ENCODE assay signal across 7 mouse cellular contexts in the genomic region with DNA sequence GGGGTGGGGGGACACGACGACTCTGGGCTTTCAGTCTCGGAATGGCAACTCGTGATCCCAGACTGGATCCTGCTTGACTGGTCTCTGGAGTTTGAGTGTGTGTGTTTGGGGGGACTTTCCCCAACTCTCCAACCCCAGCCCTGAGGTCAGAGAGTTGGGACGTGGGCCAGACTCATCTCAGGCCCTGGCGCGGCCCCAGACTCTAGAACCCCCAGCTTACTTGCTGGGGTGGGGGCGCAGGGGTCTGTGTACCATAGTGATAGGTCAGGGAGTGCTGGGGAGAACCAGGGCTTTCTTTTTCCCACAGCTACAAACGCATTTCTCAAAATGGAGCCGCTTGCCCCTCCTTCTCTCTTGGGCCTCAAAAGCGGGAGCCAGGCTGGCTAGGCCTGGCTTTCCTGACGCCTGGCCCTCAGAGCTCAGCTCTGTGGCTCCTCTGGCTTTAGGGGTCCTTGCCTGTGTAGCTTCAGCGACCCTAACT. TPM values are rescaled to one million over a fixed set of nuclear protein-coding genes. Genes with fewer than 3 reads are reported as not detected.
DNase-seq lines count a peak whose midpoint lies in the region; ATAC-seq and TF ChIP-seq lines count a peak whose summit lies in the region.

No protein-coding gene starts in this region.

- H3K79me2 ChIP-seq in CH12.LX (replicated peaks; ENCODE audit: control insufficient read depth, extremely low read depth, insufficient read depth, poor library complexity, severe bottlenecking) (peaks cover 5% of the 10 kb centered on the region; the same call in 1 of the 2 replicates), macrophage (ENCODE audit: inconsistent target) (no peaks in the 10 kb centered on the region)

- no peak for ATAC-seq in forebrain, embryonic 16.5 days

- H3K27me3 ChIP-seq in CH12.LX (replicated peaks) = peaks cover 44% of the 10 kb centered on the region
- no peaks in the 10 kb centered on the region for H3K27me3 ChIP-seq in forebrain, embryonic 16.5 days (replicated peaks; ENCODE audit: control insufficient read depth, insufficient read depth, low read length)

- no peak for TF ChIP-seq POLR2A in CH12.LX (IDR thresholded peaks at IDR 0.05; ENCODE audit: low read depth, low read length)

- no peak for TF ChIP-seq RAD21 in CH12.LX (IDR thresholded peaks at IDR 0.05; ENCODE audit: low read depth, low read length)

- peak overlapping the region; percentile 44; the same call in 1 of the 2 replicates for H3K27ac ChIP-seq in CH12.LX (ENCODE audit: insufficient read depth, low read depth)
- peak overlapping the region; percentile 97 for H3K27ac ChIP-seq in forebrain, embryonic 16.5 days (ENCODE audit: low read length)
- H3K27ac ChIP-seq in macrophage = no peak overlapping the region

- no peak for DNase-seq in CH12.LX (ENCODE audit: extremely low read depth)
- peak; percentile 70 for DNase-seq in adipocyte (ENCODE audit: low spot score)
- DNase-seq in kidney, adult 9 months = peak; percentile 53
- no peak for DNase-seq in frontal cortex, postnatal 36 days (ENCODE audit: low spot score in 2 of 2)
- DNase-seq in ovary, adult 18-20 months (ENCODE audit: low spot score) = no peak

- WGBS in forebrain, embryonic 16.5 days = under 1% methylated on average over 11 of the region's 13 CpGs
- 31% methylated on average over 13 of the region's 13 CpGs for WGBS in macrophage (ENCODE audit: missing documents)

- dilution Hi-C loops in CH12.LX (cut with MboI; ENCODE audit: extremely low pct_ligation_motif_present, extremely low pct_unique_long_range_greater_than_20kb, low sequenced_read_pairs) = no loop called here

- H3K4me3 ChIP-seq in CH12.LX (replicated peaks in 1 of 3; ENCODE audit: low read depth in 2 of 3, low read length in 2 of 3, poor library complexity in 1 of 3) = peak overlapping the region in 2 of 3 experiments; percentile 49 to 72
- peak overlapping the region; percentile 74 for H3K4me3 ChIP-seq in forebrain, embryonic 16.5 days (replicated peaks; ENCODE audit: low read length)
- peak overlapping the region; percentile 10; the same call in 1 of the 2 replicates for H3K4me3 ChIP-seq in macrophage (ENCODE audit: inconsistent target)

- no peak for TF ChIP-seq EP300 in CH12.LX (IDR thresholded peaks at IDR 0.05; ENCODE audit: low read length)

- in situ Hi-C loops in CH12.LX (cut with MboI; ENCODE audit: low pct_ligation_motif_present, low pct_unique_long_range_greater_than_20kb, low sequenced_read_pairs) = no loop called here

- H3K9ac ChIP-seq in CH12.LX (ENCODE audit: insufficient read depth, low read depth) = peak overlapping the region; percentile 87
- peak overlapping the region; percentile 83 for H3K9ac ChIP-seq in forebrain, embryonic 16.5 days (replicated peaks; ENCODE audit: low read depth, low read length)

- no peaks in the 10 kb centered on the region for H3K36me3 ChIP-seq in CH12.LX (replicated peaks in 1 of 2; ENCODE audit: control insufficient read depth in 1 of 2, insufficient read depth in 1 of 2, low read length in 1 of 2)
- H3K36me3 ChIP-seq in forebrain, embryonic 16.5 days (ENCODE audit: control insufficient read depth, insufficient read depth) = 0 out of 2 replicates have a peak, but pooled peaks cover 2% of the 10 kb centered on the region
- H3K36me3 ChIP-seq in macrophage (ENCODE audit: inconsistent target) = no peaks in the 10 kb centered on the region

- peak overlapping the region; percentile 77 for H3K4me2 ChIP-seq in CH12.LX (ENCODE audit: insufficient read depth, low read depth, poor library complexity, severe bottlenecking)
- peak overlapping the region; percentile 89 for H3K4me2 ChIP-seq in forebrain, embryonic 16.5 days (ENCODE audit: low read length)

- peaks cover 23 to 39% of the 10 kb centered on the region in 2 experiments for H3K4me1 ChIP-seq in CH12.LX (ENCODE audit: control insufficient read depth in 1 of 2, insufficient read depth in 2 of 2)
- peaks cover 52% of the 10 kb centered on the region for H3K4me1 ChIP-seq in forebrain, embryonic 16.5 days (replicated peaks; ENCODE audit: control insufficient read depth, insufficient read depth, low read length)

- TF ChIP-seq CTCF in CH12.LX (conservative IDR thresholded peaks at IDR 0.05 in 1 of 2, IDR thresholded peaks at IDR 0.05 in 1 of 2; ENCODE audit: low read depth in 2 of 2, low read length in 2 of 2) = no peak

- H3K9me3 ChIP-seq in CH12.LX (replicated peaks; ENCODE audit: low read length) = no peaks in the 10 kb centered on the region
- H3K9me3 ChIP-seq in forebrain, embryonic 16.5 days (ENCODE audit: control insufficient read depth, low read length) = no peaks in the 10 kb centered on the region

TF ChIP-seq in CH12.LX, 34 proteins besides CTCF, POLR2A, EP300 and RAD21:
- no peak for TF ChIP-seq E2F4 (IDR thresholded peaks at IDR 0.05; ENCODE audit: insufficient replicate concordance, low read depth, low read length)
- TF ChIP-seq MAFK (IDR thresholded peaks at IDR 0.05; ENCODE audit: insufficient replicate concordance, low read length) = no peak
- TF ChIP-seq MAZ (IDR thresholded peaks at IDR 0.05; ENCODE audit: low read depth, low read length) = no peak
- TF ChIP-seq JUN (IDR thresholded peaks at IDR 0.05; ENCODE audit: insufficient read depth, low read depth, low read length) = no peak
- no peak for TF ChIP-seq USF2 (conservative IDR thresholded peaks at IDR 0.05; ENCODE audit: low read depth, low read length)
- no peak for TF ChIP-seq GABPA (IDR thresholded peaks at IDR 0.05; ENCODE audit: insufficient replicate concordance, low read depth, low read length)
- no peak for TF ChIP-seq UBTF (IDR thresholded peaks at IDR 0.05; ENCODE audit: low read depth, low read length)
- no peak for TF ChIP-seq IRF4 (IDR thresholded peaks at IDR 0.05; ENCODE audit: low read depth, low read length)
- TF ChIP-seq MAX (IDR thresholded peaks at IDR 0.05; ENCODE audit: low read length) = no peak
- no peak for TF ChIP-seq ZC3H11A (IDR thresholded peaks at IDR 0.05; ENCODE audit: low read depth, low read length)
- no peak for TF ChIP-seq ELF1 (IDR thresholded peaks at IDR 0.05; ENCODE audit: low read depth, low read length)
- TF ChIP-seq USF1 (IDR thresholded peaks at IDR 0.05; ENCODE audit: low read depth, low read length) = no peak
- TF ChIP-seq RCOR1 (conservative IDR thresholded peaks at IDR 0.05; ENCODE audit: low read depth, low read length) = no peak

RNA-seq across cellular contexts. Expression of a gene that starts 4.2 kb away (rescaled TPM):
- total RNA-seq in CH12.LX (2012; rRNA removed) (17.5 and 22.1 TPM in 2 replicates), CH12.LX (2014; rRNA removed) (0.68 and 0.73 TPM in 2 replicates)
- polyA plus RNA-seq in CH12.LX (2012; ENCODE audit: insufficient read length, low read depth) (2.2 and 3.1 TPM in 2 replicates), macrophage (2018) (1.4 to 4.7 TPM (median 2.3 TPM) in 3 replicates)
- polyA plus RNA-seq in forebrain, embryonic 16.5 days (2015; fragmentation: Nextera tagmentation; extraction: Ambion mirVana) = 18.2 and 19.5 TPM in 2 replicates
- total RNA-seq in macrophage (2018; cell fraction: chromatin; rRNA removed) = 1 to 10 TPM; 1.1 to 9.7 (median 4.8) TPM
- 1 to 10 TPM; 1.5 to 5.0 (median 3.4) TPM for total RNA-seq in macrophage (2018; cell fraction: cytosol; rRNA removed)
- 10 to 100 TPM in 5 of 26 experiments, 1 to 10 TPM in 21; 2.2 to 10.8 (median 5.1) TPM for total RNA-seq in macrophage (2018; cell fraction: nucleus; rRNA removed)

RNA-seq across cellular contexts. Expression of a gene that starts 12.1 kb away (rescaled TPM):
- 72.7 and 76.6 TPM in 2 replicates for total RNA-seq in CH12.LX (2012; rRNA removed)
- 63.5 and 72.7 TPM in 2 replicates for total RNA-seq in CH12.LX (2014; rRNA removed)
- polyA plus RNA-seq in CH12.LX (2012; ENCODE audit: insufficient read length, low read depth) = 75.1 and 77.9 TPM in 2 replicates
- polyA plus RNA-seq in forebrain, embryonic 16.5 days (2015; fragmentation: Nextera tagmentation; extraction: Ambion mirVana) = 76.9 and 81.8 TPM in 2 replicates
- 10 to 100 TPM in 11 of 26 experiments, 1 to 10 TPM in 11, under 1 TPM in 2, not detected in 2; 0.65 to 18.5 (median 9.4) TPM for total RNA-seq in macrophage (2018; cell fraction: chromatin; rRNA removed)
- total RNA-seq in macrophage (2018; cell fraction: cytosol; rRNA removed) = 10 to 100 TPM; 24.5 to 47.7 (median 38.8) TPM
- total RNA-seq in macrophage (2018; cell fraction: nucleus; rRNA removed) = 10 to 100 TPM in 17 of 26 experiments, 1 to 10 TPM in 9; 3.6 to 27.4 (median 10.9) TPM
- 29.1 to 41.9 TPM (median 39.7 TPM) in 3 replicates for polyA plus RNA-seq in macrophage (2018)

RNA-seq across cellular contexts. Expression of a gene that starts 12.9 kb away (rescaled TPM):
- 18.9 and 21.9 TPM in 2 replicates for total RNA-seq in CH12.LX (2012; rRNA removed)
- total RNA-seq in CH12.LX (2014; rRNA removed) = 12.4 and 14.0 TPM in 2 replicates
- polyA plus RNA-seq in CH12.LX (2012; ENCODE audit: insufficient read length, low read depth) = 30.1 and 32.4 TPM in 2 replicates
- polyA plus RNA-seq in forebrain, embryonic 16.5 days (2015; fragmentation: Nextera tagmentation; extraction: Ambion mirVana) = 24.6 and 25.5 TPM in 2 replicates
- 10 to 100 TPM in 1 of 26 experiments, 1 to 10 TPM in 24, under 1 TPM in 1; 0.97 to 13.8 (median 3.2) TPM for total RNA-seq in macrophage (2018; cell fraction: chromatin; rRNA removed)
- total RNA-seq in macrophage (2018; cell fraction: cytosol; rRNA removed) = 1 to 10 TPM in 25 of 26 experiments, under 1 TPM in 1; 0.96 to 5.9 (median 3.6) TPM
- total RNA-seq in macrophage (2018; cell fraction: nucleus; rRNA removed) = 10 to 100 TPM in 3 of 26 experiments, 1 to 10 TPM in 23; 1.9 to 12.5 (median 3.6) TPM
- polyA plus RNA-seq in macrophage (2018) = 3.0 to 4.7 TPM (median 4.3 TPM) in 3 replicates

RNA-seq across cellular contexts. Expression of a gene that starts 27.1 kb away (rescaled TPM):
- 0.04 and 0.17 TPM in 2 replicates for total RNA-seq in CH12.LX (2012; rRNA removed)
- total RNA-seq in CH12.LX (2014; rRNA removed) = 0.12 and 0.20 TPM in 2 replicates
- 0.15 TPM in 1 of 2 replicates, not detected in the other for polyA plus RNA-seq in CH12.LX (2012; ENCODE audit: insufficient read length, low read depth)
- polyA plus RNA-seq in forebrain, embryonic 16.5 days (2015; fragmentation: Nextera tagmentation; extraction: Ambion mirVana) = 1.9 and 2.7 TPM in 2 replicates
- total RNA-seq in macrophage (2018; cell fraction: chromatin; rRNA removed) = under 1 TPM in 4 of 26 experiments, not detected in 22; 0.19 to 0.52 (median 0.34) TPM
- total RNA-seq in macrophage (2018; cell fraction: cytosol; rRNA removed) = not detected
- total RNA-seq in macrophage (2018; cell fraction: nucleus; rRNA removed) = under 1 TPM in 4 of 26 experiments, not detected in 22; 0.18 to 0.40 (median 0.28) TPM
- not detected in 3 replicates for polyA plus RNA-seq in macrophage (2018)

RNA-seq across cellular contexts. Expression of a gene that starts 28.9 kb away (rescaled TPM):
- total RNA-seq in CH12.LX (2012; rRNA removed) (2.4 and 3.6 TPM in 2 replicates), CH12.LX (2014; rRNA removed) (0.95 and 1.4 TPM in 2 replicates)
- polyA plus RNA-seq in CH12.LX (2012; ENCODE audit: insufficient read length, low read depth) (3.1 and 4.2 TPM in 2 replicates), macrophage (2018) (27.6 to 39.5 TPM (median 34.8 TPM) in 3 replicates)
- polyA plus RNA-seq in forebrain, embryonic 16.5 days (2015; fragmentation: Nextera tagmentation; extraction: Ambion mirVana) = 69.5 and 80.3 TPM in 2 replicates
- total RNA-seq in macrophage (2018; cell fraction: chromatin; rRNA removed) = 10 to 100 TPM in 21 of 26 experiments, 1 to 10 TPM in 5; 8.1 to 45.0 (median 16.3) TPM
- 10 to 100 TPM; 13.1 to 36.5 (median 22.2) TPM for total RNA-seq in macrophage (2018; cell fraction: cytosol; rRNA removed)
- 10 to 100 TPM in 25 of 26 experiments, 1 to 10 TPM in 1; 9.8 to 50.9 (median 19.2) TPM for total RNA-seq in macrophage (2018; cell fraction: nucleus; rRNA removed)

Comparison
In these comparisons a context has a peak if more than half of its experiments do, and no peak if none do; other contexts are left out.
1. DNase-seq: peak in adipocyte (single experiment) and kidney, adult 9 months (single experiment); none in CH12.LX (single experiment), frontal cortex, postnatal 36 days (0 of 2) and ovary, adult 18-20 months (single experiment).
2. H3K4me3 ChIP-seq: peak in every context shown above with its lines; median percentile 74 in forebrain, embryonic 16.5 days; 60 in CH12.LX; 10 in macrophage.